Mouse (Mus musculus): ENCODE measurements around the gene Dmrta1. TPM values are rescaled to one million over a fixed set of nuclear protein-coding genes. Genes with fewer than 3 reads are reported as not detected.

Gene Dmrta1
- 6.1 TPM for polyA plus RNA-seq (2017; shearing (Covaris generic))

GRCm38 (mm10) chr4:89679195-89679594 lies at the start of gene Dmrta1:
Gene Dmrta1 (plus strand): TSS chr4:89679436.

Measured in effector memory CD4-positive, alpha-beta T cell, adult 5 months (primary cell).